Mouse (Mus musculus) hindbrain, embryonic 14.5 days (tissue): ENCODE data around the gene Lonp1. TPM values are rescaled to one million over a fixed set of nuclear protein-coding genes. Genes with fewer than 3 reads are reported as not detected.

Experiments
- ATAC-seq: fragments of 200-750 bp; cut with Nextera tagmentation; 2 replicates; pipeline ENCODE4 v1.8.0; 2017; ENCODE audit warnings: moderate number of reproducible peaks, mild to moderate bottlenecking, moderate TSS enrichment, moderate library complexity; ENCODE audit not compliant: low FRiP score
- DNase-seq: peaks from one replicate; pipeline ENCODE4 v3.0.0-alpha.2; 2015; ENCODE audit warnings: low spot score
- H3K27ac ChIP-seq: fragments of 300-500 bp; sonication (generic); 2 replicates; pipeline ENCODE4 v1.5.1; 2014; ENCODE audit warnings: mild to moderate bottlenecking, moderate library complexity
- H3K27me3 ChIP-seq: fragments of 300-500 bp; sonication (generic); 2 replicates; pipeline ENCODE4 v1.6.1; 2014; ENCODE audit warnings: mild to moderate bottlenecking, low read length, mixed read lengths; ENCODE audit not compliant: control insufficient read depth, insufficient read depth
- H3K36me3 ChIP-seq: fragments of 300-500 bp; sonication (generic); replicated peaks from 2 replicates; pipeline ENCODE4 v1.6.1; 2014; ENCODE audit not compliant: control insufficient read depth, insufficient read depth
- H3K4me1 ChIP-seq: fragments of 300-500 bp; sonication (generic); replicated peaks from 2 replicates; pipeline ENCODE4 v1.6.1; 2014; ENCODE audit warnings: antibody characterized with exemption, low read length, mixed read lengths; ENCODE audit not compliant: control insufficient read depth, insufficient read depth
- H3K4me2 ChIP-seq: fragments of 300-500 bp; sonication (generic); replicated peaks from 2 replicates; pipeline ENCODE4 v1.6.1; 2014; ENCODE audit warnings: mild to moderate bottlenecking, moderate library complexity
- H3K4me3 ChIP-seq: fragments of 300-500 bp; sonication (generic); replicated peaks from 2 replicates; pipeline ENCODE4 v1.5.1; 2014; ENCODE audit warnings: mild to moderate bottlenecking, low read length
- H3K9ac ChIP-seq: fragments of 300-500 bp; sonication (generic); 2 replicates; pipeline ENCODE4 v1.6.1; 2014
- H3K9me3 ChIP-seq: fragments of 300-500 bp; sonication (generic); 2 replicates; pipeline ENCODE4 v1.6.1; 2016; ENCODE audit warnings: low read length; ENCODE audit not compliant: control insufficient read depth
- WGBS: fragments of 180-500 bp; shearing (Covaris S2); extraction: QIAGEN DNeasy Blood & Tissue Kit; methylation state at CpG from one replicate; pipeline ENCODE4 v1.1.7; 2014; 5-methylcytosine and 5-hydroxymethylcytosine counted together
- polyA plus RNA-seq: library from polyadenylated mRNA; unstranded; fragments of >200 nt; fragmentation: Nextera tagmentation; extraction: Ambion mirVana; gene quantifications from 2 replicates; pipeline ENCODE4 v1.2.1, GENCODE M21; 2014

Lonp1 gene
- polyA plus RNA-seq, 1 experiment from 2014 or later, result 45.0 TPM

- no peak overlapping the region for H3K9ac ChIP-seq
- DNase-seq, result no peak
- peaks cover 15% of the 10 kb centered on the region for H3K4me1 ChIP-seq
- 82% methylated on average over 3 of the region's 3 CpGs for WGBS
- no peak overlapping the region for H3K27ac ChIP-seq
- no peaks in the 10 kb centered on the region for H3K9me3 ChIP-seq
- no peak overlapping the region for H3K4me2 ChIP-seq
- H3K36me3 ChIP-seq, result peaks cover 56% of the 10 kb centered on the region
- H3K4me3 ChIP-seq, result no peak overlapping the region
- no peak for ATAC-seq
- no peaks in the 10 kb centered on the region for H3K27me3 ChIP-seq
These were observed 19.1 kb downstream of the Lonp1 start for GRCm38 (mm10) chr17:56607521-56608062.

- Histone ChIP-seq H3K4me2 (no peak overlapping the region), H3K9me3 (no peaks in the 10 kb centered on the region), H3K4me1 (peaks cover 14% of the 10 kb centered on the region), H3K9ac (no peak overlapping the region), H3K36me3 (peaks cover 78% of the 10 kb centered on the region), H3K27ac (no peak overlapping the region), H3K27me3 (no peaks in the 10 kb centered on the region), H3K4me3 (no peak overlapping the region)
- DNase-seq, result no peak
- ATAC-seq, result no peak
- 89% methylated on average over 9 of the region's 9 CpGs for WGBS
These were observed 21.3 kb downstream of the Lonp1 start for GRCm38 (mm10) chr17:56605431-56605830.

- Histone ChIP-seq H3K9me3 (no peaks in the 10 kb centered on the region), H3K9ac (no peak overlapping the region), H3K36me3 (peaks cover 88% of the 10 kb centered on the region), H3K27me3 (no peaks in the 10 kb centered on the region), H3K4me1 (peaks cover 9% of the 10 kb centered on the region), H3K27ac (no peak overlapping the region), H3K4me2 (no peak overlapping the region), H3K4me3 (no peak overlapping the region)
- no peak for ATAC-seq
- DNase-seq, result no peak
- 94% methylated on average over 3 of the region's 3 CpGs for WGBS
These were observed 22.3 kb downstream of the Lonp1 start for GRCm38 (mm10) chr17:56604422-56604821.

GRCm38 (mm10) chr17:56604070-56604380 lies 22.7 kb downstream of the Lonp1 start:
- H3K4me1 ChIP-seq, result peaks cover 9% of the 10 kb centered on the region
- no peaks in the 10 kb centered on the region for H3K27me3 ChIP-seq
- DNase-seq, result no peak
- H3K9ac ChIP-seq, result no peak overlapping the region
- H3K27ac ChIP-seq, result no peak overlapping the region
- H3K4me2 ChIP-seq, result no peak overlapping the region
- no peaks in the 10 kb centered on the region for H3K9me3 ChIP-seq
- peaks cover 92% of the 10 kb centered on the region for H3K36me3 ChIP-seq
- no peak overlapping the region for H3K4me3 ChIP-seq
- ATAC-seq, result no peak
- WGBS, result 94% methylated on average over 9 of the region's 9 CpGs

- Histone ChIP-seq H3K27ac (no peak overlapping the region), H3K9ac (no peak overlapping the region), H3K4me1 (peaks cover 3% of the 10 kb centered on the region), H3K27me3 (no peaks in the 10 kb centered on the region), H3K4me3 (no peak overlapping the region), H3K36me3 (peaks cover 92% of the 10 kb centered on the region), H3K9me3 (no peaks in the 10 kb centered on the region), H3K4me2 (no peak overlapping the region)
- no peak for DNase-seq
- ATAC-seq, result no peak
- 94% methylated on average over 28 of the region's 28 CpGs for WGBS
These were observed 23.3 kb downstream of the Lonp1 start for GRCm38 (mm10) chr17:56603186-56604069.

- Histone ChIP-seq H3K36me3 (peaks cover 96% of the 10 kb centered on the region), H3K27ac (no peak overlapping the region), H3K4me1 (no peaks in the 10 kb centered on the region), H3K9me3 (no peaks in the 10 kb centered on the region), H3K9ac (no peak overlapping the region), H3K27me3 (no peaks in the 10 kb centered on the region), H3K4me3 (no peak overlapping the region), H3K4me2 (no peak overlapping the region)
- WGBS, result 89% methylated on average over 8 of the region's 8 CpGs
- ATAC-seq (no peak), DNase-seq (no peak)
These were observed 33.0 kb downstream of the Lonp1 start for GRCm38 (mm10) chr17:56593527-56594271.

- Histone ChIP-seq H3K4me3 (no peak overlapping the region), H3K4me2 (no peak overlapping the region), H3K4me1 (peaks cover 3% of the 10 kb centered on the region), H3K36me3 (peaks cover 100% of the 10 kb centered on the region), H3K27me3 (no peaks in the 10 kb centered on the region), H3K9ac (no peak overlapping the region), H3K27ac (no peak overlapping the region), H3K9me3 (no peaks in the 10 kb centered on the region)
- DNase-seq (no peak), ATAC-seq (no peak)
These were observed 34.1 kb downstream of the Lonp1 start for GRCm38 (mm10) chr17:56592553-56592952.

- H3K27me3 ChIP-seq, result no peaks in the 10 kb centered on the region
- no peak overlapping the region for H3K4me3 ChIP-seq
- H3K36me3 ChIP-seq, result peaks cover 78% of the 10 kb centered on the region
- no peaks in the 10 kb centered on the region for H3K9me3 ChIP-seq
- no peak overlapping the region for H3K9ac ChIP-seq
- ATAC-seq (no peak), DNase-seq (no peak)
- WGBS, result 98% methylated on average over 4 of the region's 4 CpGs
- H3K4me2 ChIP-seq, result no peak overlapping the region
- H3K27ac ChIP-seq, result no peak overlapping the region
- H3K4me1 ChIP-seq, result peaks cover 22% of the 10 kb centered on the region
These were observed 37.8 kb downstream of the Lonp1 start for GRCm38 (mm10) chr17:56588921-56589320.

GRCm38 (mm10) chr17:56587773-56588172 lies 38.9 kb downstream of the Lonp1 start:
- Histone ChIP-seq H3K36me3 (peaks cover 66% of the 10 kb centered on the region), H3K9ac (no peak overlapping the region), H3K9me3 (no peaks in the 10 kb centered on the region), H3K4me3 (no peak overlapping the region), H3K4me2 (peak overlapping the region; percentile 29), H3K4me1 (peaks cover 30% of the 10 kb centered on the region), H3K27me3 (no peaks in the 10 kb centered on the region), H3K27ac (no peak overlapping the region)
- ATAC-seq (no peak), DNase-seq (no peak)
- 76% methylated on average over 1 of the region's 1 CpGs for WGBS
